Comparison of ENCODE assay signal across 16 mouse cellular contexts in genomic region chr2:180262441-180262840, GRCm38 (mm10). TPM values are rescaled to one million over a fixed set of nuclear protein-coding genes. Genes with fewer than 3 reads are reported as not detected.
DNase-seq lines count a peak whose midpoint lies in the region; ATAC-seq and TF ChIP-seq lines count a peak whose summit lies in the region.
"Had no signal": no experiment of that assay in that cellular context is flagged by ENCODE, and none has a peak within 500 bp of the region (broad histone marks: within the 10 kb centered on the region; RNA-seq: fewer than 3 reads in every experiment).

No protein-coding gene starts in this region.

- peaks cover 65% of the 10 kb centered on the region for H3K36me3 ChIP-seq in lung, embryonic 15.5 days
- H3K36me3 ChIP-seq in myocyte (ENCODE audit: control insufficient read depth, insufficient read depth): peaks cover 6% of the 10 kb centered on the region

- no peak overlapping the region for H3K4me2 ChIP-seq in lung, embryonic 15.5 days
- no peak overlapping the region for H3K4me2 ChIP-seq in myocyte (ENCODE audit: low read depth)
- H3K4me2 ChIP-seq: forebrain, embryonic 13.5 days had no signal

- no peak for TF ChIP-seq POLR2A in myocyte (IDR thresholded peaks at IDR 0.05; ENCODE audit: insufficient read length, low read depth)

- no peaks in the 10 kb centered on the region for H3K9me3 ChIP-seq in lung, embryonic 15.5 days
- H3K9me3 ChIP-seq: forebrain, embryonic 13.5 days had no signal

- H3K9ac ChIP-seq in lung, embryonic 15.5 days: no peak overlapping the region
- H3K9ac ChIP-seq: forebrain, embryonic 13.5 days had no signal

- H3K79me2 ChIP-seq in myocyte (ENCODE audit: control insufficient read depth, insufficient read depth): peaks cover 13% of the 10 kb centered on the region

- WGBS in lung, embryonic 15.5 days: 61% methylated on average over 3 of the region's 3 CpGs

- H3K27me3 ChIP-seq in lung, embryonic 15.5 days: no peaks in the 10 kb centered on the region
- H3K27me3 ChIP-seq in myocyte (ENCODE audit: control insufficient read depth, insufficient read depth, insufficient read length): no peaks in the 10 kb centered on the region
- H3K27me3 ChIP-seq: forebrain, embryonic 13.5 days had no signal

- no peak for TF ChIP-seq CTCF in gastrocnemius, adult 2 months (IDR thresholded peaks at IDR 0.05)

- peak; percentile 15; the same call in 1 of the 2 replicates for ATAC-seq in lung, embryonic 15.5 days (ENCODE audit: borderline replicate concordance, extremely low read depth, low FRiP score, low TSS enrichment)
- ATAC-seq in erythroblast, adult 5-6 weeks (replicated peaks; ENCODE audit: low FRiP score, poor library complexity, severe bottlenecking): no peak
- ATAC-seq: forebrain, embryonic 13.5 days had no signal

- H3K27ac ChIP-seq in gastrocnemius, adult 2 months: peak overlapping the region; percentile 82
- H3K27ac ChIP-seq in lung, embryonic 15.5 days: peak overlapping the region; percentile 43; the same call in 1 of the 2 replicates
- H3K27ac ChIP-seq: forebrain, embryonic 13.5 days; macrophage had no signal

- intact Hi-C loops in gastrocnemius, adult 2 months (cut with DNase I): no loop called here
- intact Hi-C loops in heart, postnatal 25 days (cut with DNase I): loop anchor here (10.0 kb wide), 1 partner anchor 442 kb away; the partner anchor contains the start of gene Dido1

- peak overlapping the region; percentile 65 for H3K4me3 ChIP-seq in gastrocnemius, adult 2 months
- H3K4me3 ChIP-seq in lung, embryonic 15.5 days: no peak overlapping the region
- no peak overlapping the region for H3K4me3 ChIP-seq in myocyte
- H3K4me3 ChIP-seq: forebrain, embryonic 13.5 days had no signal

- H3ac ChIP-seq in myocyte (ENCODE audit: control insufficient read depth, insufficient read length): no peak overlapping the region

- H3K4me1 ChIP-seq in lung, embryonic 15.5 days: peaks cover 14% of the 10 kb centered on the region

- DNase-seq in gastrocnemius, adult 2 months: no peak
- no peak for DNase-seq in gastrocnemius, adult 18-20 months (ENCODE audit: low spot score)
- no peak for DNase-seq in lung, postnatal 4 days
- DNase-seq in heart, postnatal 25 days (ENCODE audit: low spot score): peak; percentile 48
- DNase-seq in spleen, adult 18-20 months: no peak
- DNase-seq: adrenal gland, adult 8-10 months; left cerebral cortex, postnatal 4 days; thymus, adult 18-20 months had no signal

TF ChIP-seq in myocyte, 11 proteins besides CTCF, POLR2A, EP300 and RAD21:
- peak in 2 of 3 experiments; percentile 51 for TF ChIP-seq MYOG (IDR thresholded peaks at IDR 0.05; ENCODE audit: control insufficient read depth in 1 of 3, insufficient read depth in 1 of 3, insufficient read length in 2 of 3, low read depth in 2 of 3)
- no peak for TF ChIP-seq POLR2AphosphoS2 (IDR thresholded peaks at IDR 0.05; ENCODE audit: insufficient read length, low read depth)
- peak in 2 of 3 experiments; percentile 14 to 46 for TF ChIP-seq MYOD1 (IDR thresholded peaks at IDR 0.05; ENCODE audit: control insufficient read depth in 1 of 3, insufficient read length in 2 of 3, low read depth in 2 of 3)

RNA-seq across cellular contexts. Expression of gene Rps21, which starts 5.3 kb away (rescaled TPM):
- 100 to 1,000 TPM; 359 to 473 TPM for total RNA-seq in gastrocnemius, adult 2 months (2021)
- total RNA-seq in gastrocnemius, adult 18-20 months (2021): 100 to 1,000 TPM; 355 to 460 TPM
- polyA plus RNA-seq in lung, embryonic 15.5 days (2015; fragmentation: Nextera tagmentation; extraction: Ambion mirVana): 477 and 524 TPM in 2 replicates
- total RNA-seq in heart, postnatal 25 days (2021): 100 to 1,000 TPM; 471 to 515 TPM
- polyA plus RNA-seq in myocyte (2012; fragmentation: generic; extraction: Trizol): 3,913 TPM
- 363 and 447 TPM in 2 replicates for total RNA-seq in erythroblast, adult 5-6 weeks (2015; ENCODE audit: low replicate concordance)
- total RNA-seq in erythroblast, adult 5-6 weeks (2017; ENCODE audit: low replicate concordance): 275 and 320 TPM in 2 replicates

RNA-seq across cellular contexts. Expression of gene Cables2, which starts 10.9 kb away (rescaled TPM):
- 1 to 10 TPM; 9.3 to 9.8 TPM for total RNA-seq in gastrocnemius, adult 2 months (2021)
- total RNA-seq in gastrocnemius, adult 18-20 months (2021): 1 to 10 TPM; 8.2 to 9.1 TPM
- polyA plus RNA-seq in lung, embryonic 15.5 days (2015; fragmentation: Nextera tagmentation; extraction: Ambion mirVana): 14.1 and 16.5 TPM in 2 replicates
- 10 to 100 TPM; 13.0 to 13.8 TPM for total RNA-seq in heart, postnatal 25 days (2021)
- 6.8 TPM for polyA plus RNA-seq in myocyte (2012; fragmentation: generic; extraction: Trizol)
- total RNA-seq in erythroblast, adult 5-6 weeks (2015; ENCODE audit: low replicate concordance): 2.5 and 4.6 TPM in 2 replicates
- 2.7 and 4.9 TPM in 2 replicates for total RNA-seq in erythroblast, adult 5-6 weeks (2017; ENCODE audit: low replicate concordance)

RNA-seq across cellular contexts. Expression of gene Rbbp8nl, which starts 27.2 kb away (rescaled TPM):
- total RNA-seq in gastrocnemius, adult 2 months (2021): not detected
- total RNA-seq in gastrocnemius, adult 18-20 months (2021): not detected
- polyA plus RNA-seq in lung, embryonic 15.5 days (2015; fragmentation: Nextera tagmentation; extraction: Ambion mirVana): 2.3 and 3.1 TPM in 2 replicates
- not detected for total RNA-seq in heart, postnatal 25 days (2021)
- polyA plus RNA-seq in myocyte (2012; fragmentation: generic; extraction: Trizol): not detected
- not detected in 2 replicates for total RNA-seq in erythroblast, adult 5-6 weeks (2015; ENCODE audit: low replicate concordance)
- total RNA-seq in erythroblast, adult 5-6 weeks (2017; ENCODE audit: low replicate concordance): not detected in 2 replicates
- total RNA-seq: adrenal gland, adult 8-10 months; granulocyte monocyte progenitor cell, adult 5-6 weeks; left cerebral cortex, postnatal 4 days had no signal
- polyA plus RNA-seq: C2C12; forebrain, embryonic 13.5 days; macrophage; spleen, adult 2 months had no signal

RNA-seq across cellular contexts. Expression of gene Lama5, which starts 36.8 kb away (rescaled TPM):
- 10 to 100 TPM; 10.5 to 14.8 TPM for total RNA-seq in gastrocnemius, adult 2 months (2021)
- 10 to 100 TPM in 1 of 2 experiments, 1 to 10 TPM in 1; 9.6 to 10.6 TPM for total RNA-seq in gastrocnemius, adult 18-20 months (2021)
- 79.0 and 83.2 TPM in 2 replicates for polyA plus RNA-seq in lung, embryonic 15.5 days (2015; fragmentation: Nextera tagmentation; extraction: Ambion mirVana)
- total RNA-seq in heart, postnatal 25 days (2021): 10 to 100 TPM; 50.3 to 58.2 TPM
- 80.8 TPM for polyA plus RNA-seq in myocyte (2012; fragmentation: generic; extraction: Trizol)
- 1.7 TPM in 1 of 2 replicates, not detected in the other for total RNA-seq in erythroblast, adult 5-6 weeks (2015; ENCODE audit: low replicate concordance)
- 0.09 and 0.14 TPM in 2 replicates for total RNA-seq in erythroblast, adult 5-6 weeks (2017; ENCODE audit: low replicate concordance)
- polyA plus RNA-seq: macrophage had no signal
